Comparison of ENCODE assay signal across 9 mouse cellular contexts in genomic region chr5:36738799-36739615, GRCm38 (mm10). TPM values are rescaled to one million over a fixed set of nuclear protein-coding genes. Genes with fewer than 3 reads are reported as not detected.
DNase-seq lines count a peak whose midpoint lies in the region; ATAC-seq and TF ChIP-seq lines count a peak whose summit lies in the region.
"Had no signal": no experiment of that assay in that cellular context is flagged by ENCODE, and none has a peak within 500 bp of the region (broad histone marks: within the 10 kb centered on the region; RNA-seq: fewer than 3 reads in every experiment).

No protein-coding gene starts in this region.

- no peak for DNase-seq in limb, embryonic 10.5 days (ENCODE audit: low spot score)
- peak; percentile 54 to 68 for DNase-seq in layer of hippocampus, adult 18-20 months (ENCODE audit: low spot score in 2 of 2)
- no peak for DNase-seq in embryo, embryonic 10 days (ENCODE audit: low spot score)
- DNase-seq in kidney, adult 8-10 months, result no peak
- no peak for DNase-seq in ovary, postnatal 14 days (ENCODE audit: low spot score)

- 47% methylated on average over 16 of the region's 16 CpGs for WGBS in limb, embryonic 13.5 days
- 58% methylated on average over 16 of the region's 16 CpGs for WGBS in limb, embryonic 10.5 days

- no peak overlapping the region for H3K4me2 ChIP-seq in limb, embryonic 13.5 days (replicated peaks)
- no peak overlapping the region for H3K4me2 ChIP-seq in myocyte (ENCODE audit: low read depth)
- H3K4me2 ChIP-seq: heart, embryonic 15.5 days had no signal

- no peaks in the 10 kb centered on the region for H3K36me3 ChIP-seq in limb, embryonic 13.5 days
- H3K36me3 ChIP-seq in limb, embryonic 10.5 days, result no peaks in the 10 kb centered on the region
- no peaks in the 10 kb centered on the region for H3K36me3 ChIP-seq in myocyte (ENCODE audit: control insufficient read depth, insufficient read depth)
- H3K36me3 ChIP-seq: heart, embryonic 15.5 days had no signal

- no peak for ATAC-seq in limb, embryonic 13.5 days (ENCODE audit: low FRiP score, low read depth)

- no peaks in the 10 kb centered on the region for H3K4me1 ChIP-seq in limb, embryonic 13.5 days
- H3K4me1 ChIP-seq in limb, embryonic 10.5 days, result no peaks in the 10 kb centered on the region
- no peaks in the 10 kb centered on the region for H3K4me1 ChIP-seq in cortical plate, adult 2 months (ENCODE audit: control insufficient read depth, insufficient read depth, low read length)

- 0 out of 2 replicates have a peak overlapping the region, but pooled peaks have one; percentile 5 for H3K9ac ChIP-seq in limb, embryonic 13.5 days
- H3K9ac ChIP-seq: heart, embryonic 15.5 days had no signal

- no peak for TF ChIP-seq POLR2A in cortical plate, adult 2 months (IDR thresholded peaks at IDR 0.05; ENCODE audit: extremely low read depth, insufficient read depth, low read length)
- TF ChIP-seq POLR2A in myocyte (IDR thresholded peaks at IDR 0.05; ENCODE audit: insufficient read length, low read depth), result no peak

- H3K9me3 ChIP-seq in limb, embryonic 13.5 days, result no peaks in the 10 kb centered on the region
- H3K9me3 ChIP-seq in limb, embryonic 10.5 days (replicated peaks), result no peaks in the 10 kb centered on the region
- H3K9me3 ChIP-seq: heart, embryonic 15.5 days had no signal

- H3K4me3 ChIP-seq in limb, embryonic 13.5 days, result no peak overlapping the region
- H3K4me3 ChIP-seq in limb, embryonic 10.5 days, result no peak overlapping the region
- H3K4me3 ChIP-seq in cortical plate, adult 2 months (ENCODE audit: insufficient read depth, low read length), result no peak overlapping the region
- no peak overlapping the region for H3K4me3 ChIP-seq in myocyte
- H3K4me3 ChIP-seq: heart, embryonic 15.5 days had no signal

- H3K27ac ChIP-seq in limb, embryonic 13.5 days, result no peak overlapping the region
- no peak overlapping the region for H3K27ac ChIP-seq in limb, embryonic 10.5 days
- H3K27ac ChIP-seq in cortical plate, adult 2 months (ENCODE audit: insufficient read depth, low read length), result peak overlapping the region; percentile 87
- H3K27ac ChIP-seq: heart, embryonic 15.5 days had no signal

- no peaks in the 10 kb centered on the region for H3K79me2 ChIP-seq in myocyte (ENCODE audit: control insufficient read depth, insufficient read depth)

- TF ChIP-seq CTCF in cortical plate, adult 2 months (IDR thresholded peaks at IDR 0.05; ENCODE audit: extremely low read depth, insufficient read depth, low read length), result no peak

- no peaks in the 10 kb centered on the region for H3K27me3 ChIP-seq in limb, embryonic 13.5 days
- no peaks in the 10 kb centered on the region for H3K27me3 ChIP-seq in limb, embryonic 10.5 days (ENCODE audit: low read depth, poor library complexity, severe bottlenecking)
- no peaks in the 10 kb centered on the region for H3K27me3 ChIP-seq in myocyte (ENCODE audit: control insufficient read depth, insufficient read depth, insufficient read length)
- H3K27me3 ChIP-seq: heart, embryonic 15.5 days had no signal

- no peak overlapping the region for H3ac ChIP-seq in myocyte (ENCODE audit: control insufficient read depth, insufficient read length)

TF ChIP-seq in myocyte, 11 proteins besides CTCF, POLR2A, EP300 and RAD21:
- TF ChIP-seq SRF (IDR thresholded peaks at IDR 0.05; ENCODE audit: control insufficient read depth, insufficient read length, low read depth), result no peak
- TF ChIP-seq MAX (IDR thresholded peaks at IDR 0.05; ENCODE audit: low read depth), result no peak
- TF ChIP-seq TCF3 (IDR thresholded peaks at IDR 0.05; ENCODE audit: insufficient read length, low read depth), result no peak
- no peak for TF ChIP-seq POLR2AphosphoS2 (IDR thresholded peaks at IDR 0.05; ENCODE audit: insufficient read length, low read depth)
- peak; percentile 41 for TF ChIP-seq REST (IDR thresholded peaks at IDR 0.05; ENCODE audit: insufficient read depth, insufficient read length)
- TF ChIP-seq TCF12 (IDR thresholded peaks at IDR 0.05; ENCODE audit: insufficient read depth, poor library complexity, severe bottlenecking), result no peak
- TF ChIP-seq E2F4 (IDR thresholded peaks at IDR 0.05; ENCODE audit: insufficient read depth), result no peak
- TF ChIP-seq CEBPB (IDR thresholded peaks at IDR 0.05; ENCODE audit: insufficient read depth, poor library complexity, severe bottlenecking), result no peak
- no peak for TF ChIP-seq USF1 (IDR thresholded peaks at IDR 0.05; ENCODE audit: low read depth)
- peak; percentile 66 to 94 (median 89) for TF ChIP-seq MYOD1 (IDR thresholded peaks at IDR 0.05; ENCODE audit: control insufficient read depth in 1 of 3, insufficient read length in 2 of 3, low read depth in 2 of 3)
- peak in 2 of 3 experiments; percentile 32 to 74 for TF ChIP-seq MYOG (IDR thresholded peaks at IDR 0.05; ENCODE audit: control insufficient read depth in 1 of 3, insufficient read depth in 1 of 3, insufficient read length in 2 of 3, low read depth in 2 of 3)

RNA-seq across cellular contexts. Expression of gene Bloc1s4, which starts 9.4 kb away (rescaled TPM):
- polyA plus RNA-seq in limb, embryonic 13.5 days (2015; fragmentation: Nextera tagmentation; extraction: Ambion mirVana), result 28.2 and 29.5 TPM in 2 replicates
- polyA plus RNA-seq in limb, embryonic 10.5 days (2016; fragmentation: Nextera tagmentation; extraction: Ambion mirVana), result 23.7 and 25.5 TPM in 2 replicates
- 22.2 and 22.7 TPM in 2 replicates for polyA plus RNA-seq in cortical plate, adult 2 months (2012; rRNA removed)
- 10 to 100 TPM; 23.7 to 25.2 TPM for total RNA-seq in layer of hippocampus, adult 18-20 months (2021)
- polyA plus RNA-seq in myocyte (2012; fragmentation: generic; extraction: Trizol), result 20.3 TPM

RNA-seq across cellular contexts. Expression of gene D5Ertd579e, which starts 43.2 kb away (rescaled TPM):
- polyA plus RNA-seq in limb, embryonic 13.5 days (2015; fragmentation: Nextera tagmentation; extraction: Ambion mirVana), result 20.6 and 21.4 TPM in 2 replicates
- 22.5 and 25.1 TPM in 2 replicates for polyA plus RNA-seq in limb, embryonic 10.5 days (2016; fragmentation: Nextera tagmentation; extraction: Ambion mirVana)
- polyA plus RNA-seq in cortical plate, adult 2 months (2012; rRNA removed), result 50.8 TPM in 2 replicates
- 10 to 100 TPM; 89.0 to 98.6 TPM for total RNA-seq in layer of hippocampus, adult 18-20 months (2021)
- 12.3 TPM for polyA plus RNA-seq in myocyte (2012; fragmentation: generic; extraction: Trizol)

RNA-seq across cellular contexts. Expression of gene Mrfap1, which starts 57.6 kb away (rescaled TPM):
- 546 and 583 TPM in 2 replicates for polyA plus RNA-seq in limb, embryonic 13.5 days (2015; fragmentation: Nextera tagmentation; extraction: Ambion mirVana)
- polyA plus RNA-seq in limb, embryonic 10.5 days (2016; fragmentation: Nextera tagmentation; extraction: Ambion mirVana), result 517 and 533 TPM in 2 replicates
- 302 and 325 TPM in 2 replicates for polyA plus RNA-seq in cortical plate, adult 2 months (2012; rRNA removed)
- total RNA-seq in layer of hippocampus, adult 18-20 months (2021), result 100 to 1,000 TPM; 581 to 596 TPM
- 263 TPM for polyA plus RNA-seq in myocyte (2012; fragmentation: generic; extraction: Trizol)

Comparison
In these comparisons a context has a peak if more than half of its experiments do, and no peak if none do; other contexts are left out.
1. DNase-seq: peak in layer of hippocampus, adult 18-20 months (2 of 2); none in limb, embryonic 10.5 days (single experiment), embryo, embryonic 10 days (single experiment), kidney, adult 8-10 months (0 of 2) and ovary, postnatal 14 days (single experiment).